Mouse (Mus musculus): ENCODE results near the gene Acyp1.

Gene Acyp1

DNA sequence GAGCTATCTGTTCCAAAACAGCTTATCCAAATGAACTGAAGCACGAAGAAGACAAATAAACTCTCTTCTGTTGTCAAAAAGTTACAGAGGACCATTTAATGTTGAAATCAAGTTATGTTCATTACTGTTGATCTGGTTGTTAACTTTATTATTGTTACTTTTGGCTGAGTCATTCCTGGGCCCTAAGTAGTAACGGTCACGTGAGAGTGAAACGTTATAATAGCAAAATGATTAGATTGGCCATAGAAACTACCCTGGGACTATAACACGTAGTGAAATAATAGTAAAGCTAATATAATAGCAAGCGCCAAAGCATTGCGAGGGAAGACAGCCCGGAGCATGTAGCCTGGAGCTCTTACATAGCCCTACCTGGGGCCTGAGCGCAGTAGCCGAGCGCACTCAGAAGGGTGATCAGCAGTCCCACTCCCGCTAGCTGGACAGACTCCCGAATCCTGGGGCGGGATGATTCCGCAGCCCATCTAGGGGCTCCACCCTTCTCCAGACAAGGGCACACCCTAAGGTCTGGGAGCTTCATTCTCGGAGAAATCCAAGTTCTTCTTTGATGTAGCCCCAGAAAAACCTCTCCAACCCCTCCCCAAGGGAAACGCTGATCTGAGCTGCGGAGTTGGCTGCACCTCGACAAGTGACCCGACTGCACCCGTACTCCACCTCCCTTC is at the start of gene Acyp1:
TSS of gene Acyp1 (minus strand) at position 630 of the 677 bp plus-strand sequence.
- no peak for DNase-seq (ENCODE audit: low spot score in 2 of 2)

DNA sequence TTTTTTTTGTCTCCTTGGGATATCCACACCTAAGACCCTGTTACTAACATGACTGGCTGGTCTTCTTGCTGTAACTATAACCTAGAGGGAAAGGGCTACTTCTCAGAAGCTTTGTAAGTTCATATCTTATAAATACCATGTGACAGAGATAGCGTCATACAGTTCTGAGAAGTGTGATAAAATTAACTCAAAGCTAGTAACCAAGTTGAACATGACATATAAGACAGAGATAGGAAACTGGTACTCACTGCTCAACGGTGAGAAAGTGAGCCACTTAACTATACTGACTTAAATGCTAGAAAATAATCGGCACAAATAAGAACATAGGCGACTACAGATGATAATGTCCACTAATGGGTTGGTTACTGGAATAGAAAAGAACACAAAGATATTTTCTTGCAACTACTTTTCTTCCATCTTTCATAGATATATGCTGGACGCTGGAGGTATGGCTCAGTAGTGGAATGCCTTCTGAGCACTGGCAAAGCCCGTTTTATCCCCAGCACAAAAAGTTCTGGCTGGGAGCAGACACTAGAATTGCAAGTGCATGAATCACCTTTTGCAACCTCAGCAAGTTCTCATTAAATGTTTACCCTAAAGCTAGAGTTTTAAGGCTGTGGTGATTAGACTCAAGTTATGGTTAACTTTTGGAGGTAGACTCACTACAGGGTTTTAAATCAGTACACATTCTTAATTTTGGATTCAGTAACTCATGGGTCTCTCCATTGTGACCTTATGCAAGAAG is 49.5 kb upstream of the Acyp1 start:
- DNase-seq (ENCODE audit: low spot score in 2 of 2), result no peak

DNA sequence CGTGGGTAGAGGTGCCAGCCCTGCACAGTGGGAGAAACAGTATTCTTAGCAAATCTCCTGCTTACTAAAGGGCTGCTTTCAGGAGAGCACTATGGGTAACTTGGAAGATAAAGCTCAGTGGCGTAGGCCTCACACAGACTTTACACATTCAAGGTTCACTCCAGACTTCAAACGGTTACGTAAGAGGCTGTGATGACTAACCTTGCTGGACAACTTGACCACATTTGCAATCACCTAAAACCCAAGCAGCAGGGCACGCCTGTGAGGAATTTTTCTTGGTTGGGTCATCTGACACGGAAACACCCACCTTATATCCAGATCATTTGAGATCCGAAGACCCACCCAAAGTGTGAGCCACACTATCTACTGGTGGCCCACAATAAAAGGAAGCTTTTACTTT is 41.9 kb upstream of the Acyp1 start:
- DNase-seq (ENCODE audit: low spot score in 2 of 2), result no peak

DNA sequence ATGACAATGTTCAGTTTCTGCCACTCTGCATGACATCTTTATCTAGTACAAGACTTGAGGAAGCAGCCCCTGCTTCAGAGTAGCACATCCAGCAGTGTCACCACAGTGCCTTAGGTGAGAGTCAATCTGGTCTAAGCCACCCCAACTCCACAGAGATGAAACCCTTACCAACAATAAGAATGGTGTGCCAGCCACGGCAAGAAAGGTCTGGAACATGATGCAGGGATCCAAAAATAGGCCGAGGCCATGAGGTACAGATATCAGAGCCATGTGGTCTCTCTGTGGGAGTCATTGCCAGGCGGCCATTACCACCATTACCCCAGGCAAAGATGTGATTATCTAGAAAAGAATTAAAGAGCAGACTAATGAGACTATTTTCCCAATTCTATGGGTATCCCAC is 20.4 kb upstream of the Acyp1 start:
- DNase-seq (ENCODE audit: low spot score in 2 of 2), result no peak

DNA sequence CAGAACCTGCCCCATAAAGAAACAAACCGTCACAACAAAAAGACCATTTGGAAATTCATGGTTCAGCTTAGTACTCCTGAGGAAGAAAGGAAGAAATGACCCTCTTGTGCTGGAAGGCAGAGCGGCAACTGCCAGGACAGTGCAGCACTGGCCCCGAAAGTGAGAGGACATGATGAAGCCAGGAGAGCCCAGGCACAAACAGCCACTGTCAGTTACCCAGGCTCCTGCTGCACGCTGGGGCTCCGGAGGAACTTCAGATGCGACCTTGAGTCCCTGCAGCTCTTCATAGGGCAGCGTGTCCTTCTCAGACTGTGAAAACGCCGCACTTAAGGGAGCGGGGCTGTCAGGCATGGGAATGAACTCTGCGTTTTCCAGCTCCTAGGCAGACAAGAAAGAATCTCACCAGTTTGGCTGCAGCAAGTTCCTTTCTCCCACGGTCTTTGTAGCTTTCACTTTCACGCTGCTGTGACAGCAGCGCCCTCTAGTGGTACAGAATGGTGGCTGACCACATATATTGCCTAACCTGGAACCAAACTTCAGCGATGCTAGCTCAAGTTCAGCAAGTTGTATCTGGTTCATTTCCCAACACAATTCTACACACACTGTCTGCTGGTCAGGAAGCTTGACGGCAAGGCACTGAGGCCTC is 17.1 kb upstream of the Acyp1 start:
- DNase-seq (ENCODE audit: low spot score in 2 of 2), result peak; percentile 64 to 77

DNA sequence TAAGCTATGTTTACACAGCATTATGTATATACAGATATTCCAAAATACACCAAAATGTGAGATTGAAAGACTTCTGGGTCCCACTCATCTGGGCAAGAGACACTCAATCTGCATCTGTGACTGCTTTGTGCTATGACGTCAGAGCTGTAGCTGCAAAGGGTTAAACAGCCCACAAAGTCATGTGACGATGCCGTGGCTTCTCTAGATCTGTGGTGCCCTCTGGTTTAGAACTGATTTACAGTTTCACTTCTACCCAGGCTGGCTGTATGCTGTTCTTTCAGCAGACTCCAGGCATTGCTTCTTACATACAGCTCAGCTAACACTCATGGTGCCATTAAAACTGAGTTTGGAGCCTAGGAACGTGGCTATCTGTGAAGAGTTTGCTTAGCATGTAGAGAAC is 16.5 kb upstream of the Acyp1 start:
- DNase-seq (ENCODE audit: low spot score in 2 of 2), result peak in 1 of 2 experiments; percentile 19

DNA sequence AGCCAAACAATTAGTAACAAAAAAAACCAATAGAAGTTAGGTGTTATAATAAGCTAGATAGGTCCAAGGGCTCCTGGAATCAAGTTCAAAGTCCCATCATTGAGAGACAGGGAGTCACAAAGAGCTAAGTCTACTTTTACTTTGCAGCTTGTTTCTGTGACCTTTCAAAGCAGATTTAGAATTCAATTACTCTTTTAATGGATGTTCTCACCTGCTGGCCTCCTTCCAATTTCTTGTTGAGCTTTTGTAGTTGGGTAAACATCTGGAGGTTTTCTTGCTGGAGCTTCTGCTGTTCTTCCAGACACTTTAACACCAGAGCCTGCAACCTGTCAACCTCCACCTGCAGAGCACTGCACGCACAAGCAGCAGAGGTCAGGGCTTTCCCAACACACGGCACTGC is 15.0 kb upstream of the Acyp1 start:
- no peak for DNase-seq (ENCODE audit: low spot score in 2 of 2)

DNA sequence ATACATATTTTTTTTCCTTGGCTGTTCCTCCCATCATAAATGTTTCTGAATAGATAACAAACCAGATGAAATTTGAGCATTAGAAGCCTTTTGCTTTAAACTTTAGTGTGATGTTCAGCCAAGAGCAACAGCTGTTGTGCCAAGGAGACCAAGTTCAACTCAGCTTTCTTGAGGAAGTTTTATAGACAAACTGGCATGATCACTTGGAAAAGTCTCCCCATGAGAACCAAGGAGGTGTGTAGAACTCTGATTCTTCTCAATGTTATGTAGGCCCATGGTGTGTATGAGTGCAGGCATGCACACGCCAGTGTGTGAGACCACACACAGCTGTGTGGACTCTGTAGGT is 10.6 kb upstream of the Acyp1 start:
- no peak for DNase-seq (ENCODE audit: low spot score in 2 of 2)

DNA sequence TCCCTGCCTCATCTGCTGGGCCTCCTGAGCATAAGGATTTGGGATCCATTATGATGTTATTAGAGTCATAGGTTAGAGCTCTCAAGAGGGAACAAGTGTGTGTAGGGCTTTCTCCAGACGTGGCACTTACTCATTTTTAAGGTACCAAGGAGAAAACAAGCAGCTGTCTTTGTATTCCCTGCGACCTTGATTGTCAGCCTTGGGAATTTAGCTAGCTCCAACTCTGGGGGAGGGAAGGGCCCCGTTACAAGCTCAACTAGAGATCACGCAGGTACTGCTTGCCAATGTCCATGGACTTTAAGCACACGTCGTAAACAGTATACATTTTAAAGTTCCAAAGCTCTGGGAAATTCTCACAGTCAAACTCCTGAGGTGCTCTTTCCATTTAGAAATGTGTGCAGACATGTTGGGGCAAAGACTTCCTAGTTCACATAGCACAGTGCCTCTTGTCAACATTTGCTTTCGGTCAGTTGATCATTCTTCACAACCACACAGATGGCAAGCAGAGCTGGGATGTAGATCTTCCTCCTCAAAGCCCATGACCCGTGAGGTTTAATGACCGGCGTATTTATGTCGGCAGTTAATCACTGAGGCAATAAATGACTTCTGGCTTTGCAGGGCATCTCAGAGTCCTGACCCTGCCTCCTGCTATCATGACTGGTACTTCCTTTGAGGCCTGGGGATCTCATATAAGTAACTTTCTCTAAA is 10.0 kb upstream of the Acyp1 start:
- DNase-seq (ENCODE audit: low spot score in 2 of 2), result no peak

DNA sequence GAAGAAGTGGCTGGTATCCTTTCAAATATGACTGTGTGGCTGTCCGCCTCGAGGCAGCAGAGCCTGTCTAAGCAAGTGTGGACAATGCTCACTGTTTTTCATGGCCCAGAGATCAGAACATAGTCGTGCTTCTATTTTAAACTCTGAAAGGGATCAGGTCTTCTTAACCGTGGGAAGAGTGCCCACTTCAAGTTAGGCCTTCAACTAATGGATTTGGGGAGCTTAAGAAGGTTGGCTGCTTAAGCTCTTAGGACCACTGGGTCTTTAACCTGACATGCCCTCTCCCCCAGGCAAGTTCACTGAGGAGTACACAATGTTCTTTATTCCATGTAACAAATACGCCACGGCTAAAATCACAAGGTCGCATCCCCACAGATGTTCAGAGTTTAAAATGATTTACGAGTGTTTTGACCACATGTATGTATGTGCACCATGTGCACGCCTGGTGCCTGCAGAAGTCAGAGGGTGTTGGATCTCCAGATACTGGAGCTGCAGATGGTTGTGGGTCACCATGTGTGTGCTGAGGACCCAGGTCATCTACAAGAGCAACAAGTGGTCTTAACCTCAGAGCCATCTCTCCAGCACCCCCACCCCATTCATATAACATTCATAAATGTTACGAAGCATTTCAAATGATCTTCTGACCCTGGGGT is 9.2 kb upstream of the Acyp1 start:
- no peak for DNase-seq (ENCODE audit: low spot score in 2 of 2)

DNA sequence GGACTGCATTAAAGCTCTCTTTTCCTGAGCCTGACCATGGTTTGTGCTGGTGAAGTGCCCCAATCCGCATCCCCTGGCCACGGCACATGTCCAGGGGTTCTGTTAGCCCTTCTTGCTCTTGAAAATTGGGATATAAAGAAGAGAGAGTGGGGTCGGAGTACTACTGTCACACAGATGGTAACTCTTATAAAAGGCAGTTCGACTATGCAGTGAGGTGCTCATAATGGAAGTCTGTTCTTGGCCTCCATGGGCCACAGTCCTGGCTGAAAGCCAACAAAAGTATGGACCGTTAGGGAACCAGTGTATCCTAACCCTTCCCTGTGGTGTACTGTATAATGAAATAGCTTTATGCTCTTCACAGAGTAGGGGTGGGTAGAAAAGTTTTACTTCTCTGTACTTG is 8.7 kb upstream of the Acyp1 start:
- no peak for DNase-seq (ENCODE audit: low spot score in 2 of 2)

DNA sequence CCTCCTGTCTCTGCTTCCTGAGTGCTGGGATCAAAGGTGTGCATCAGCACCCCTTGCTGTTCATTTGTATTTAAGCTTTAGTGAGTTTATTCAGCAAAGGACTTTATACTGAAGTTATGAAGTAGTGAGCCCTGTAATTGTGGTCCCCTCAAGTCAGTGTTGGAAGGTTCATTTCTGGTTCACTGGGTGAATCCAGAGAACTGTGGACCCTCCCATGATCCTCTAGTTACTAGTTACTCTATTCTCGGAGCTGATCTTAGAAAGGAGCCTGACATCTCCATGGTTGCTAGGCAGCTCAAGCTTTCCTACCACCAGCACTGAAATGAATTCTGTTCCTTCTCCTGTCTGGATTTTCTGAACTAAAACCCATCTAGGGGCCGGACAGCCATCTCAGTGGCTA is 7.3 kb upstream of the Acyp1 start:
- no peak for DNase-seq (ENCODE audit: low spot score in 2 of 2)

DNA sequence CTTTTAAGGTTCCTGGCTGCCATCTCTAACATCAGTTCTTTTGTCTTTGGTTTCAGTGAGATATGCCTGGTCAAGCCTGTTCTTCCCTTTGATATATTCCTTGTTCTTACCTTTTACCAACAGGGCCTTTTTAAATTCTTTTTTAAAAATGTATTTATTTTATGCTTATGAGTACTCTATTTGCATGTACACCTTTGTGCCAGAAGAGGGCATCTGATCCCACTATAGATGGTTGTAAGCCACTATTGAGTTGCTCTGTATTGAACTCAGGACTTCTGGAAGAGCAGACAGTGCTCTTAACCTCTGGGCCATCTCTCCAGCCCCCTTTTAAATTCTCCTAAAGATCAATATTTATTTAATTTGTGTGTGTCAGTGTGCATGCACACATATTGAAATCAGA is 4.7 kb upstream of the Acyp1 start:
- no peak for DNase-seq (ENCODE audit: low spot score in 2 of 2)

DNA sequence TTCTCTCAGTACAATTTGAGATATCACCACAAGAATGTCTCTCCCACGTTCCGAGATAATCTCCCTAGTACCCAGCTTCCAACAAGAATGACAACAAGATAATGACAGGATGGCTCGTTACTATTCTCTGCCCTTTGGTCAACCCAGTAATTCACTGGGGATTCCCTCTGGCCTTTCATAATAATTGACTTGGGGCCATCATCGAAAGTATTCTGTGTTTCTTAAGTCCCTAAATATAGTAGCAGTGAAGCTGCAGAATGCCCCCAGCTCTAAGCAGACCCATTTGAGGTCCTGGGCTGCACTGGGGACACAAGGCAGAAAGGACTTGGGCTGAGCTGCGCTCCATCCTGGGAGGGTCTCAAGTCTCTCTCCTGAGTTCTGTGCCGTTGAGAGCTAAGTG is 4.0 kb upstream of the Acyp1 start:
- DNase-seq (ENCODE audit: low spot score in 2 of 2), result no peak

DNA sequence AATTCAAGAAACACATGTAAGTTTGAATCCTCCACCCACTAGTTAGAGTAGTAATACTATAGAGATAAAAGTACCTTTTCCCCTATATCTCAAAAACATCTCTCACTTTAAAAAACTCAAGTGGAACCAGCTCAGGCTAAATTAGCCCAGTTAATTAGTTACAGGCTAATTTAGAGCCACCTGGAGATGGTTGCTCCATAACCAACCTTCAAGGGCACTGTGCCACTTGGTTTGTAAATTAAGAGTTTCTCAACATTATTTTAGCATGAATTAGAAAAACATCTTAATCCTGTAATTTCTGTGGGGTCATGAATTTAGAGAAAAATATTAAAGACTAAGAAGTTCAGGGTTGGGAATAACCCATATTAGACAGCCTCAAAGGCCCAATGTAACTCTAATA is 3.3 kb upstream of the Acyp1 start:
- DNase-seq (ENCODE audit: low spot score in 2 of 2), result no peak

DNA sequence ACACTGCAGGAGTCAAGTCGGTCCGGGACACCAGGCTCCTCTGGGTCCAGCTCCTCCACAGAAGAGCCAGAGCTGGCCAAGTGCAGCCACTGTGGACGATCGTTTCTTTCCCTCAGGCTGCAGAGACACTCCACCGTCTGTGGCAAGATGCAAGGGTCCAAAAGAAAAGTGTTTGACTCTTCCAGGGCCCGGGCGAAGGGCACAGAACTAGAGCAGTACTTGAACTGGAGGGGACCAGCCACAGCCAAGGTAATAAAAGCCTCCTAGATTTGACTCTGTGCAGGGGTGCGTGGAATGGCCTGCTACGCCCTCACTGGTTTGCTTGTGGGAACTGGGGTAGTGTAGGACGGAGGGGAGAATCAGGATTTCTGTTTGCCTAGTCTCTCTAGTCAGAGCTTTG is 2.4 kb upstream of the Acyp1 start:
- DNase-seq (ENCODE audit: low spot score in 2 of 2), result no peak

DNA sequence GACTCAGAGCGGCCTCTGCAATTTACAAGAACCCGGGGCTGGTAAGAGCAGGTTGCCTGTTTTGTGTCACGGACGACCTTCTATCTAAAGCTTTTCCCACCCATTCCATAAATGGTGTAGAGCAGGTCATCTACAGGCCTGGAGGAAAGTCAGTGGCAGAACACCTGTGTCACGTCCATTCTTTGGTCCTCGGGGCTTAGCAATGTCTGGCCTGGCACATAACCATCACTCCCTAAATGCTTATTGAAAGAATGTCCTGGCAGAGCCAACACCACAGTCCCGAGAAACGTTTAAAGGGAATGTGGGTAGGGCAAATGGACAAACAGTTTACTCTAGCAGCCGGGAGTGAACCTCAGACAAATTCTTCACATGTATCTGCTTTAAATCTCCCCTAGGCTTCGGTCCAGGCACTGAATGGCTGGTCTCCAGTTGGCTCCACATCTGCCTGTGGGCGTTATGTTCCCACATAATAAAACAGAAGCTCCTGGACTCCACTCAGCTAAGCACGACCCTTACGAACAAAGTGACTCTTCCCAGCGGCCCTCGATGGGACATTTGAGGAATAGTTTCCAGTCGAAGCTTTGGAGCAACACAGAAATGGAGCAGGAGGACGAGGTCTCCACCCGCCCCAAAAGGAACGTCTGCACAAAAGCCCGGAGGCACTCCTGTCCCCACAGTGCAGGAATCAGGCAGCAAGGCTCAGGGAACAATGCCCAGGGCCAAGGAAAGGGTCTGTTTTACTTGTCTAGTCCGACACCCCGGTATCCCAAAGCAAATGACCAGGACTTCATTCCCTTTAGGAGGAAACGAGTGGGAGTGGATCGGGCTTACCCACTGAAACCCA is 1.1 kb upstream of the Acyp1 start:
- no peak for DNase-seq (ENCODE audit: low spot score in 2 of 2)

DNA sequence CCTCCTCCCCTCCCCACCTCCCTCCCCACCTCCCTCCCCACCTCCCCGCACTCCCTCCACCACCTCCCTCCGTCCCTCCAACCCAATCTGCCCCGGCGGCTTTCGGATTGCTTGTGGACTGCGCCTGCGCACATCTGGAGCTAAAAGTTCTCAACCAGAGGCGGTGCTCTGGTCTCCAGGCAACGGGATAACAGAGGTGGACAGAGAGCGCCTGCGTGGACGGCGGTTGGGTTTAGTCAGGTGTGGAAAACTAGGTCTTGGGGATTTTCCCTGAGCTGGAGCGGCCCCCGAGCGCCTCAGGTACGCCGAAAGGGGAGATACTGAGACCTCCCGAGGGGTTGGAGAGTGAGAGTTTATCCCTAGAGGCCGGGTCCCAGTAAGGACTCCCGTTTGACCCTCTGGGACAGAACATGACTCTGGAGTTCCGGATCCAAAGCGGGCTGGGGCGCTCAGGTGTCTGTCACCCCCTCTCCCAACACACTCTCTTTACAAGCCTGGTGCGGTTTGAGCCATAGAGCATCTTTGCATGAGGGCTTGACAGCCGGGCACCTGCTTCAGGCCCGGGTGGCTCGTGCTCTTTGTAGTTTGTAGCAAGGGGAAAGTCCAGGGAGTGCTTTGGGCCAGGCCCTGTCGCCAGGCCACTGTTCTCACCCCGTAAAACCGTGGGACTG is 383 bp upstream of the Acyp1 start, which contains the start of gene Zc2hc1c:
TSS of gene Zc2hc1c (plus strand) at position 106 of the 671 bp plus-strand sequence.
- peak; percentile 53 to 64 for DNase-seq (ENCODE audit: low spot score in 2 of 2)

DNA sequence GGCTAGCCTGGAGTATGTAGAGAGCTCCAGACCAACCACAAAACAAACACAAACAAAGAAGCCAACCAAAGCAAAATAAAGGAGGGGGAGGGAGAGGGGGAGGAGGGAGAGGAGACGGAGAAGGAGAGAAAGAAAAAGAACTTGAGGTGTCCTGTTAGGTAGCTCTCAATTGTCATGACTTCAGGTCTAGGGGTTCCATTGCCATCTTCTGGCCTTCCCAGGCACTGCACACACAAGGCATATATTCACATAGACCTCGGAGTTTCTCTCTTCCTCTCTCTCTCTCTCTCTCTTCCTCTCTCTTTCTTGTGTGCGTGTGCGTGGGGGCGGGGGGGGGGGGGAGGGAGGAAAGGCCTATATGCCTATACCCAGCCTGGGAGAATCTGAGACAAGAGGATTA is 1.3 kb downstream of the Acyp1 start:
- DNase-seq (ENCODE audit: low spot score in 2 of 2), result no peak

DNA sequence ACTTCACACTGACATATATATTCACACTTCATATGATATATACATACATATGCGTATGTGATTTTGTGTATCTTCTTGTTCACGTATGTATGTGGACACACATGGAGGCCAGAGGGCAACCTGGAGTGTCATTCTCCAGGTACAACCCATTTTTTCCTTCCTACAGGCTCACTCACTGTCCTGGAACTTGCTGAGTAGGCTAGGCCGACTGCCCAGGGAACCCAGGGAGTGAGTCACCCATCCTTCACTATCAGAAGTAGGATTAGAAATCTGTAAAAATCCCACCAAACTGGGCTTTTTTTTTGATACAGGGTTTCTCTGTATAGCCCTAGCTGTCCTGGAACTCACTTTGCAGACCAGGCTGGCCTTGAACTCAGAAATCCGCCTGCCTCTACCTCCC is 3.2 kb downstream of the Acyp1 start:
- no peak for DNase-seq (ENCODE audit: low spot score in 2 of 2)

DNA sequence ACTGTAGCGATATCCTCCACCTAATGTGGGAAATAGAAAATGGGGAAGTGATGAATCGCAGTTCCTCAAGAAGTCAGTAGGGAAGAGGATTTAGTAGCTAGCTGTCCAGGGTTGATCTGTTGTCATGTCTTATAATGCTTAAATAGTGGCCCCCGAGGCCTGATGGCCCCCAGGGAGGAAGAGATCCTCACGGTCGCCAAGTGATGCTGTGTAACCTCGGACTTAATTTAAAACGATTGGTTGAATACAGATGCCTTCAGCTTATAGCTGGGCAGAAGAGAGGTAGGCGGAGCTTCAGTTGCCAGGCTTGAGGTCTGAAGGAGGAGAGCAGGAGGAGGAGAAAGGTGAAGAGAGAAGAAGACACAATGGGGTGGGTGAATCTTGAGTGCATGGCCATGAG is 3.9 kb downstream of the Acyp1 start:
- no peak for DNase-seq (ENCODE audit: low spot score in 2 of 2)

Data from spleen, postnatal 14 days (tissue).